Mouse (Mus musculus) bone marrow macrophage, adult 2 months (primary cell): Measurements from ENCODE around the gene Ptprb.

Source experiments
- CTCF ChIP-seq: IDR thresholded peaks from 2 replicates; pipeline ENCODE4 v1.5.1; 2012; ENCODE audit warnings: low read depth, mild to moderate bottlenecking, low read length, moderate library complexity
- POLR2A ChIP-seq: IDR thresholded peaks from 2 replicates; pipeline ENCODE4 v1.6.1; 2012; ENCODE audit warnings: mild to moderate bottlenecking, low read depth, low read length, borderline replicate concordance

GRCm38 (mm10) chr10:116268343-116268742 lies 7.0 kb upstream of the Ptprb start:
- TF ChIP-seq CTCF (no peak), POLR2A (no peak)
